Comparison of ENCODE assay signal across 9 mouse cellular contexts in the genomic region with DNA sequence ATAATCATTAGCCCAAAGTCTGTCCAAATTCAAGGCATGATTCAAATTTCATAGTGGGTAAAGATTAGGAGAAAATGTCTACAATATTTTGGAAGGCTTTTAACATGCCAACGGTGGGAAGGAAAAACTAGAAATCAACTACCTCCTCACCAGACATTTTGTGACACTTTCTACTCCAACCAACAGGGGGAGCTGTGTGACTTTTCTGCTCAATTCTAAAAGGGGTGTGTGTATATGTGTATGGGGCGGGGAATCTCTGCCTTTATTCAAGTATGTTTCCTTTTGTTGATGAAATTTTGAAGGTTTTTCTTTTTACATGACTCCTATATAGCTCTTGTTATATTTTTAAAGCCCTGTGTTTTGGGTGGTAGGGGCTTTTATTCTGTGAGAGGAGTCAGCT.
DNase-seq lines count a peak whose midpoint lies in the region; ATAC-seq lines count a peak whose summit lies in the region.
"Had no signal": no experiment of that assay in that cellular context is flagged by ENCODE, and none has a peak within 500 bp of the region (broad histone marks: within the 10 kb centered on the region; RNA-seq: fewer than 3 reads in every experiment).

No protein-coding gene starts in this region.

- no peak overlapping the region for H3K9ac ChIP-seq in forebrain, embryonic 14.5 days (ENCODE audit: low read length)
- H3K9ac ChIP-seq in forebrain, embryonic 15.5 days (replicated peaks), result no peak overlapping the region
- H3K9ac ChIP-seq in midbrain, embryonic 14.5 days (replicated peaks; ENCODE audit: low read length), result no peak overlapping the region
- H3K9ac ChIP-seq: lung, embryonic 15.5 days had no signal

- ATAC-seq in forebrain, embryonic 14.5 days, result 0 out of 2 replicates have a peak, but pooled peaks have one; percentile 40
- ATAC-seq in forebrain, embryonic 15.5 days (replicated peaks), result no peak
- no peak for ATAC-seq in midbrain, embryonic 14.5 days (ENCODE audit: low FRiP score, low TSS enrichment)

- intact Hi-C loops in heart, postnatal 10 days (cut with DNase I), result loop anchor here (2.0 to 5.0 kb wide), 4 partner anchors 230 to 707 kb away; a partner anchor contains a TSS

- H3K9me3 ChIP-seq in forebrain, embryonic 14.5 days (replicated peaks; ENCODE audit: control insufficient read depth, low read length), result no peaks in the 10 kb centered on the region
- no peaks in the 10 kb centered on the region for H3K9me3 ChIP-seq in forebrain, embryonic 15.5 days
- no peaks in the 10 kb centered on the region for H3K9me3 ChIP-seq in midbrain, embryonic 14.5 days (ENCODE audit: control insufficient read depth, low read length)
- H3K9me3 ChIP-seq in midbrain, embryonic 10.5 days (replicated peaks), result no peaks in the 10 kb centered on the region
- H3K9me3 ChIP-seq: lung, embryonic 15.5 days had no signal

- no peaks in the 10 kb centered on the region for H3K36me3 ChIP-seq in forebrain, embryonic 14.5 days (ENCODE audit: control insufficient read depth, insufficient read depth, low read length)
- H3K36me3 ChIP-seq in forebrain, embryonic 15.5 days, result no peaks in the 10 kb centered on the region
- no peaks in the 10 kb centered on the region for H3K36me3 ChIP-seq in midbrain, embryonic 14.5 days (ENCODE audit: control insufficient read depth, insufficient read depth, low read length)
- H3K36me3 ChIP-seq in midbrain, embryonic 10.5 days, result no peaks in the 10 kb centered on the region
- H3K36me3 ChIP-seq: lung, embryonic 15.5 days had no signal

- H3K4me3 ChIP-seq in forebrain, embryonic 14.5 days (ENCODE audit: low read depth, low read length), result no peak overlapping the region
- no peak overlapping the region for H3K4me3 ChIP-seq in forebrain, embryonic 15.5 days
- no peak overlapping the region for H3K4me3 ChIP-seq in midbrain, embryonic 14.5 days (replicated peaks; ENCODE audit: low read depth, low read length)
- H3K4me3 ChIP-seq in midbrain, embryonic 10.5 days, result no peak overlapping the region
- H3K4me3 ChIP-seq: lung, embryonic 15.5 days had no signal

- H3K4me2 ChIP-seq in forebrain, embryonic 14.5 days (ENCODE audit: low read length), result no peak overlapping the region
- H3K4me2 ChIP-seq in forebrain, embryonic 15.5 days (replicated peaks), result no peak overlapping the region
- no peak overlapping the region for H3K4me2 ChIP-seq in midbrain, embryonic 14.5 days (ENCODE audit: low read length)
- H3K4me2 ChIP-seq: lung, embryonic 15.5 days had no signal

- H3K27ac ChIP-seq in forebrain, embryonic 14.5 days (ENCODE audit: low read depth, low read length), result no peak overlapping the region
- H3K27ac ChIP-seq in forebrain, embryonic 15.5 days (replicated peaks), result no peak overlapping the region
- H3K27ac ChIP-seq in midbrain, embryonic 14.5 days (replicated peaks; ENCODE audit: low read depth, low read length), result no peak overlapping the region
- H3K27ac ChIP-seq in midbrain, embryonic 10.5 days (replicated peaks), result no peak overlapping the region
- H3K27ac ChIP-seq: lung, embryonic 15.5 days had no signal

- WGBS in forebrain, embryonic 14.5 days, result 58% methylated on average over 2 of the region's 2 CpGs
- 59% methylated on average over 2 of the region's 2 CpGs for WGBS in forebrain, embryonic 15.5 days
- WGBS in midbrain, embryonic 14.5 days, result 55% methylated on average over 2 of the region's 2 CpGs
- whole genome bisulfite sequencing in midbrain, embryonic 10.5 days, result 65% methylated on average over 2 of the region's 2 CpGs

- peak; percentile 49 for DNase-seq in forebrain, embryonic 14.5 days (ENCODE audit: low spot score)
- peak; percentile 34 for DNase-seq in midbrain, embryonic 14.5 days
- DNase-seq in midbrain, embryonic 10.5 days (ENCODE audit: low spot score), result no peak
- DNase-seq in adrenal gland, postnatal 36 days, result peak; percentile 31 to 67
- DNase-seq in heart, postnatal 10 days, result peak; percentile 46 to 67
- peak; percentile 55 for DNase-seq in mesoderm, embryonic 11.5 days (ENCODE audit: low read depth, low spot score)
- no peak for DNase-seq in layer of hippocampus, postnatal 14 days (ENCODE audit: low spot score in 2 of 2)

- no peaks in the 10 kb centered on the region for H3K27me3 ChIP-seq in forebrain, embryonic 14.5 days (replicated peaks; ENCODE audit: control insufficient read depth, insufficient read depth, low read length)
- H3K27me3 ChIP-seq in forebrain, embryonic 15.5 days, result no peaks in the 10 kb centered on the region
- no peaks in the 10 kb centered on the region for H3K27me3 ChIP-seq in midbrain, embryonic 14.5 days (ENCODE audit: control insufficient read depth, insufficient read depth, low read length)
- H3K27me3 ChIP-seq in midbrain, embryonic 10.5 days (ENCODE audit: low read depth, poor library complexity, severe bottlenecking), result no peaks in the 10 kb centered on the region
- H3K27me3 ChIP-seq: lung, embryonic 15.5 days had no signal

- H3K4me1 ChIP-seq in forebrain, embryonic 14.5 days (ENCODE audit: control insufficient read depth, insufficient read depth, low read length), result no peaks in the 10 kb centered on the region
- no peaks in the 10 kb centered on the region for H3K4me1 ChIP-seq in forebrain, embryonic 15.5 days
- H3K4me1 ChIP-seq in midbrain, embryonic 14.5 days (ENCODE audit: control insufficient read depth, insufficient read depth, low read length), result no peaks in the 10 kb centered on the region
- H3K4me1 ChIP-seq in midbrain, embryonic 10.5 days, result peaks cover 8% of the 10 kb centered on the region
- H3K4me1 ChIP-seq: lung, embryonic 15.5 days had no signal

Comparison
In these comparisons a context has a peak if more than half of its experiments do, and no peak if none do; other contexts are left out.
1. DNase-seq: peak in forebrain, embryonic 14.5 days (single experiment), midbrain, embryonic 14.5 days (single experiment), adrenal gland, postnatal 36 days (2 of 2), heart, postnatal 10 days (2 of 2) and mesoderm, embryonic 11.5 days (single experiment); none in midbrain, embryonic 10.5 days (single experiment) and layer of hippocampus, postnatal 14 days (0 of 2).